Mouse (Mus musculus) forebrain, embryonic 11.5 days (tissue): ENCODE data around the gene Gm20518. TPM values are rescaled to one million over a fixed set of nuclear protein-coding genes. Genes with fewer than 3 reads are reported as not detected.

Experiments used
- ATAC-seq: fragments of 200-750 bp; cut with Nextera tagmentation; replicated peaks from 2 replicates; pipeline ENCODE4 v1.8.0; 2017; ENCODE audit warnings: moderate TSS enrichment; ENCODE audit not compliant: low FRiP score
- DNase-seq: peaks from one replicate; pipeline ENCODE4 v3.0.0-alpha.2; 2017; ENCODE audit warnings: low spot score
- H3K27ac ChIP-seq: fragments of 300-500 bp; sonication (generic); 2 replicates; pipeline ENCODE4 v1.5.1; 2014; ENCODE audit warnings: low read depth, low read length
- H3K27me3 ChIP-seq: fragments of 300-500 bp; sonication (generic); 2 replicates; pipeline ENCODE4 v1.6.1; 2014; ENCODE audit warnings: mild to moderate bottlenecking, low read length, mixed read lengths; ENCODE audit not compliant: control insufficient read depth, insufficient read depth
- H3K36me3 ChIP-seq: fragments of 300-500 bp; sonication (generic); 2 replicates; pipeline ENCODE4 v1.6.1; 2014; ENCODE audit warnings: mild to moderate bottlenecking, low read length, moderate library complexity, mixed read lengths; ENCODE audit not compliant: control insufficient read depth, insufficient read depth
- H3K4me1 ChIP-seq: fragments of 300-500 bp; sonication (generic); replicated peaks from 2 replicates; pipeline ENCODE4 v1.6.1; 2014; ENCODE audit warnings: low read length, mixed read lengths; ENCODE audit not compliant: control insufficient read depth, insufficient read depth
- H3K4me2 ChIP-seq: fragments of 300-500 bp; sonication (generic); 2 replicates; pipeline ENCODE4 v1.6.1; 2014; ENCODE audit warnings: low read depth, mild to moderate bottlenecking, low read length, moderate library complexity, mixed read lengths; ENCODE audit not compliant: severe bottlenecking
- H3K4me3 ChIP-seq: fragments of 300-500 bp; sonication (generic); 2 replicates; pipeline ENCODE4 v1.5.1; 2014; ENCODE audit warnings: low read depth, low read length
- H3K9ac ChIP-seq: fragments of 300-500 bp; sonication (generic); 2 replicates; pipeline ENCODE4 v1.6.1; 2014; ENCODE audit warnings: low read length
- H3K9me3 ChIP-seq: fragments of 300-500 bp; sonication (generic); 2 replicates; pipeline ENCODE4 v1.6.1; 2016; ENCODE audit warnings: low read length, mixed read lengths; ENCODE audit not compliant: control insufficient read depth
- WGBS: fragments of 180-500 bp; shearing (Covaris S2); extraction: QIAGEN DNeasy Blood & Tissue Kit; methylation state at CpG from one replicate; pipeline ENCODE4 v1.1.7; 2014; 5-methylcytosine and 5-hydroxymethylcytosine counted together
- polyA plus RNA-seq: library from polyadenylated mRNA; unstranded; fragments of >200 nt; fragmentation: Nextera tagmentation; extraction: Ambion mirVana; gene quantifications from 2 replicates; pipeline ENCODE4 v1.2.1, GENCODE M21; 2014

Gm20518 gene
- polyA plus RNA-seq, 1 experiment from 2014 or later, result 0.51 TPM

GRCm38 (mm10) chr16:17796971-17797811, 94.3 kb downstream of the Gm20518 start, which contains the start of gene Scarf2:
Gene Scarf2 (plus strand): TSS chr16:17797282.
- H3K27me3 ChIP-seq, result peaks cover 64% of the 10 kb centered on the region
- H3K9ac ChIP-seq, result peak within 1 kb of the TSS; percentile 64
- H3K36me3 ChIP-seq, result 0 out of 2 replicates have a peak, but pooled peaks cover 2% of the 10 kb centered on the region
- 1% methylated on average over 78 of the region's 81 CpGs for WGBS
- H3K4me1 ChIP-seq, result peaks cover 13% of the 10 kb centered on the region
- ATAC-seq (peak; percentile 39), DNase-seq (peak; percentile 72)
- peak within 1 kb of the TSS; percentile 73 for H3K4me2 ChIP-seq
- peak within 1 kb of the TSS; percentile 48 for H3K4me3 ChIP-seq
- no peak within 1 kb of the TSS for H3K27ac ChIP-seq
- H3K9me3 ChIP-seq, result no peaks in the 10 kb centered on the region

DNA sequence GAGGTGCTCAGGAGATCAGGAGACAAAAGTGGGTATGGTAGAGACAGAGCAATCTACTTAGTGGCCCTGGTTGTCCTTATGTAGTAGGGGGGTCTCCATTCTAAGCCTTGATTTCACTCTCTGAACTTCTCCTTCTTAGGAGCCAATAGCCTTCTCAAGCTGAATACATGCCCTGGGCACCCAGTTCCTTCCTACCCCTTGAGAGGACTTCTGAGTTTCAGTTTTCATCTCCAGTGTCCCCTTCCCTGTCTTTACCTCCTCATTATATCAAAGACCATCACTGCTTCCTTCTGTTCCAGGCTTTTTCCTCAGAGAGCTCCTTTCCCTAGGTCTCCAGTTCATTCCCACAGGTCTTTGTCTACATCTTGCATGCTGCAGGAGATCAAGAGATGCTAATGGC, 95.0 kb downstream of the Gm20518 start:
- Histone ChIP-seq H3K9me3 (no peaks in the 10 kb centered on the region), H3K4me1 (peaks cover 13% of the 10 kb centered on the region), H3K9ac (peak overlapping the region; percentile 64), H3K27me3 (peaks cover 57% of the 10 kb centered on the region), H3K27ac (no peak overlapping the region), H3K36me3 (0 out of 2 replicates have a peak, but pooled peaks cover 2% of the 10 kb centered on the region), H3K4me2 (peak overlapping the region; percentile 73), H3K4me3 (peak overlapping the region; percentile 48; the same call in 1 of the 2 replicates)
- ATAC-seq (no peak), DNase-seq (no peak)

DNA sequence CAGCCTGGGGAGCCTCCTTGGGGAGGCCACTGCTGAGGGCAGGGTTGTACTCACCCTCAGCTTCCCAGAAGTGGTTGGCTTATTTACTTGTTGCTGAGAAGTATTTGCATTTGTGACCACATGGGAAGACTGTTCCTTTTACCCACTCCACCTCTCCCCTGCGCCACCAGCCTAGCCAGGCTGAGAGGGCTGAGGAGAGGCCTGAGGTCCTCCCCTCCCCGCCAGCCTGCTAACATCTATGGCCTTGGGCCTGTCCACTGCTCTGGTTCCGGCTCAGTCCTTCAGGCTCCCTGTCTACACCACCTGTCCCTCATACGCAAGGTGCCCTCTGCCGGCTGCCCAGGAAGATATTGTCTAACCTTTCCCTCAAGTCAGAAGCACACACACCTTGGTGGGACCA, 95.8 kb downstream of the Gm20518 start:
- Histone ChIP-seq H3K27me3 (peaks cover 48% of the 10 kb centered on the region), H3K9ac (no peak overlapping the region), H3K36me3 (0 out of 2 replicates have a peak, but pooled peaks cover 2% of the 10 kb centered on the region), H3K9me3 (no peaks in the 10 kb centered on the region), H3K4me1 (peaks cover 13% of the 10 kb centered on the region), H3K27ac (no peak overlapping the region), H3K4me3 (no peak overlapping the region), H3K4me2 (no peak overlapping the region)
- DNase-seq (no peak), ATAC-seq (no peak)
- WGBS, result 53% methylated on average over 5 of the region's 5 CpGs

GRCm38 (mm10) chr16:17794047-17794446, 97.4 kb downstream of the Gm20518 start:
- no peak overlapping the region for H3K4me2 ChIP-seq
- 92% methylated on average over 4 of the region's 4 CpGs for WGBS
- no peak for DNase-seq

DNA sequence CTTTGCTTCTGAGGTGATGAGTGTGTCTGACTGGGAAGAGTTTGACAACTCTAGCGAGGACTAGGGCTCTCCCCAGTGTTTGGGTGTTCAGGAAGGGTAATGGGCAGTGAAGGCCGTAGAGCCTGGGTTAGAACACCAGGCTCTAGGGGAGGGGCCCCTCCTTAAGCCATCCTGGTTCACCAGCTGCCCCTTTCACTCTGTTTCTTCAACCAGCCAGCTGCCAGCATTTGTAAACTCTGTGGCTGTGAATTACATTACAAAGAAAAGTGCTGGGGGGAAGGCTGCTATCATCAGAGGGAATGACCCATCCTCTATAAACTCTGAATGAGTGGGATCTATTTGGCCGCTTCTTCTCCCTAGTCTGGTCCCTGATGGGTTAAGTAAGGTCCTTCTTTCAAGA, 98.7 kb downstream of the Gm20518 start:
- 66% methylated on average over 3 of the region's 3 CpGs for WGBS
- no peak overlapping the region for H3K4me2 ChIP-seq
- no peak overlapping the region for H3K4me3 ChIP-seq
- H3K4me1 ChIP-seq, result peaks cover 4% of the 10 kb centered on the region; the same call in 1 of the 2 replicates
- H3K9ac ChIP-seq, result no peak overlapping the region
- no peaks in the 10 kb centered on the region for H3K9me3 ChIP-seq
- peaks cover 22% of the 10 kb centered on the region for H3K27me3 ChIP-seq
- H3K36me3 ChIP-seq, result 0 out of 2 replicates have a peak, but pooled peaks cover 2% of the 10 kb centered on the region
- DNase-seq, result no peak
- ATAC-seq, result no peak
- H3K27ac ChIP-seq, result no peak overlapping the region

More at GRCm38 (mm10) chr16:17794047-17794446, 97.4 kb downstream of the Gm20518 start:
- Histone ChIP-seq H3K9ac (no peak overlapping the region), H3K4me1 (peaks cover 13% of the 10 kb centered on the region), H3K27me3 (peaks cover 34% of the 10 kb centered on the region), H3K4me3 (no peak overlapping the region), H3K36me3 (0 out of 2 replicates have a peak, but pooled peaks cover 2% of the 10 kb centered on the region), H3K9me3 (no peaks in the 10 kb centered on the region), H3K27ac (no peak overlapping the region)
- ATAC-seq, result no peak

DNA sequence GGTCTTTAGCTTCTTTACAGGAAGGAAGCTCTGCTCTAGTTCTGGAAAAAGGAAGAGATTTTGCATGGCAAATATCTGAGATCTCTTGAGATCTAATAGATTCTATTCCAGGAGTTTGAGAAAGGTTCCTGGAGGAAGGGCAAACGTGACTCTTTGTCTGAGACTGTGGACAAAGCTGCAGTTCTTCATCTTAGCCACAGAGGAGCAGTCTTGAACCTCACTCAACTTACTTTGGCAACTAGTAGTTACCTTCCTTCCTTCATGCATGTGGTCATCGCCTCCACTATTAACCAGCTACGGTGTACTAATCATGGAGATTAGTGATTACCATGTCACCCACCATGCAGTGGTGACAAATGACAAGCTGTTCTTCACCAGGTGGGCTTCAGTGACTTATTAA, 106.1 kb downstream of the Gm20518 start:
- no peak for DNase-seq
- Histone ChIP-seq H3K9ac (no peak overlapping the region), H3K36me3 (no peaks in the 10 kb centered on the region; the same call in 1 of the 2 replicates), H3K4me1 (no peaks in the 10 kb centered on the region), H3K9me3 (no peaks in the 10 kb centered on the region), H3K4me3 (no peak overlapping the region), H3K27ac (no peak overlapping the region), H3K27me3 (no peaks in the 10 kb centered on the region), H3K4me2 (no peak overlapping the region)
- no peak for ATAC-seq
- 54% methylated on average over 3 of the region's 3 CpGs for WGBS

Other genes with a start within 250 kb of the Gm20518 start
- gene Ccdc74a, start 245.2 kb downstream of the Gm20518 start, polyA plus RNA-seq, result 5.3 and 7.9 TPM in 2 replicates
- 48.1 and 50.9 TPM in 2 replicates for gene Med15, start 158.8 kb downstream of the Gm20518 start, polyA plus RNA-seq
- gene Klhl22, start 132.1 kb downstream of the Gm20518 start, polyA plus RNA-seq, result 54.6 and 57.7 TPM in 2 replicates
- gene Scarf2, start 94.4 kb downstream of the Gm20518 start, polyA plus RNA-seq, result 7.4 and 7.9 TPM in 2 replicates
- not detected in 2 replicates for gene B830017H08Rik, start 58.5 kb downstream of the Gm20518 start, polyA plus RNA-seq
- gene Car15, start 53.3 kb downstream of the Gm20518 start, polyA plus RNA-seq, result 4.3 and 4.6 TPM in 2 replicates
- not detected in 2 replicates for gene Tssk1, start 2.6 kb upstream of the Gm20518 start, polyA plus RNA-seq
- 112 TPM in 2 replicates for gene Dgcr2, start 6.9 kb upstream of the Gm20518 start, polyA plus RNA-seq
- 0.52 TPM in 1 of 2 replicates, not detected in the other for gene Tssk2, start 7.0 kb upstream of the Gm20518 start, polyA plus RNA-seq
- 50.2 and 54.3 TPM in 2 replicates for gene Ess2, start 19.7 kb upstream of the Gm20518 start, polyA plus RNA-seq
- 0.23 TPM in 1 of 2 replicates, not detected in the other for gene Gsc2, start 23.4 kb upstream of the Gm20518 start, polyA plus RNA-seq
- gene Slc25a1, start 36.5 kb upstream of the Gm20518 start, polyA plus RNA-seq, result 105 and 107 TPM in 2 replicates
- gene Vpreb2, start 88.8 kb upstream of the Gm20518 start, polyA plus RNA-seq, result not detected in 2 replicates
- 134 and 148 TPM in 2 replicates for gene Dgcr6, start 161.2 kb upstream of the Gm20518 start, polyA plus RNA-seq
- gene Prodh, start 198.5 kb upstream of the Gm20518 start, polyA plus RNA-seq, result 10.2 and 12.2 TPM in 2 replicates
- 3.2 and 4.0 TPM in 2 replicates for gene Rtn4r, start 236.0 kb upstream of the Gm20518 start, polyA plus RNA-seq